Mouse (Mus musculus) C2C12 (cell line): Measurements from ENCODE around the gene Rnf207. TPM values are rescaled to one million over a fixed set of nuclear protein-coding genes. Genes with fewer than 3 reads are reported as not detected.
A peak's percentile ranks its signal among the peaks of the same experiment; 100 is the strongest.

Experiments
- H3K27me3 ChIP-seq: one replicate; pipeline ENCODE4 v1.6.1; 2011; ENCODE audit not compliant: control insufficient read depth, insufficient read depth, insufficient read length
- H3K36me3 ChIP-seq: one replicate; pipeline ENCODE4 v1.6.1; 2011; ENCODE audit not compliant: control insufficient read depth, insufficient read depth
- H3K4me3 ChIP-seq: one replicate; pipeline ENCODE4 v1.5.1; 2011; ENCODE audit warnings: mild to moderate bottlenecking, control low read depth; ENCODE audit not compliant: poor library complexity, insufficient read depth, severe bottlenecking
- H3K79me2 ChIP-seq: one replicate; pipeline ENCODE4 v1.6.1; 2011; ENCODE audit not compliant: control insufficient read depth, insufficient read depth
- H3K79me3 ChIP-seq: one replicate; pipeline ENCODE4 v1.6.1; 2011; ENCODE audit warnings: low read depth, control low read depth
- H3ac ChIP-seq: one replicate; pipeline ENCODE3; 2011; ENCODE audit warnings: low read depth; ENCODE audit not compliant: control insufficient read depth, insufficient read length
- CEBPB ChIP-seq: IDR thresholded peaks from one replicate; pipeline ENCODE4 v1.6.1; 2011; ENCODE audit warnings: low read depth, mild to moderate bottlenecking, control low read depth, moderate library complexity
- CTCF ChIP-seq: IDR thresholded peaks from one replicate; pipeline ENCODE4 v1.5.1; 2011; ENCODE audit not compliant: control insufficient read depth, insufficient read depth, insufficient read length
- FOSL1 ChIP-seq: IDR thresholded peaks from one replicate; pipeline ENCODE4 v1.8.0; 2011; ENCODE audit warnings: mild to moderate bottlenecking, low read length; ENCODE audit not compliant: poor library complexity, insufficient read depth, severe bottlenecking
- MAX ChIP-seq: IDR thresholded peaks from one replicate; pipeline ENCODE4 v1.6.1; 2011; ENCODE audit warnings: mild to moderate bottlenecking, control low read depth
- MYOD1 ChIP-seq: IDR thresholded peaks from one replicate; pipeline ENCODE4 v1.6.1; 2011; ENCODE audit warnings: low read depth; ENCODE audit not compliant: control insufficient read depth, insufficient read length
- MYOG ChIP-seq: IDR thresholded peaks from one replicate; pipeline ENCODE4 v1.6.1; 2011; ENCODE audit not compliant: control insufficient read depth, insufficient read length; ENCODE audit errors: extremely low read depth
- USF1 ChIP-seq: IDR thresholded peaks from one replicate; pipeline ENCODE4 v1.6.1; 2011; ENCODE audit warnings: low read depth, mild to moderate bottlenecking, control low read depth, moderate library complexity
- polyA plus RNA-seq: library from polyadenylated mRNA; unstranded; fragments of >200 nt; fragmentation: generic; extraction: Trizol; gene quantifications from one replicate; pipeline ENCODE4 v1.2.1, GENCODE M21; 2012; ENCODE audit warnings: missing spikeins

Gene Rnf207
- polyA plus RNA-seq, 1 experiment = 0.23 TPM

- Histone ChIP-seq H3K27me3 (peaks cover 2% of the 10 kb centered on the region), H3ac (no peak overlapping the region), H3K4me3 (no peak overlapping the region), H3K36me3 (peaks cover 70% of the 10 kb centered on the region), H3K79me3 (peaks cover 38% of the 10 kb centered on the region), H3K79me2 (peaks cover 38% of the 10 kb centered on the region)
- TF ChIP-seq FOSL1 (no peak), MYOD1 (no peak), MYOG (no peak), USF1 (no peak), MAX (no peak), CEBPB (no peak), CTCF (no peak)
Measured at GRCm38 (mm10) chr4:152333587-152333986, 14.8 kb upstream of the Rnf207 start.

GRCm38 (mm10) chr4:152332952-152333351 is 14.2 kb upstream of the Rnf207 start:
- Histone ChIP-seq H3K36me3 (peaks cover 77% of the 10 kb centered on the region), H3K79me2 (peaks cover 44% of the 10 kb centered on the region), H3K27me3 (no peaks in the 10 kb centered on the region), H3K4me3 (no peak overlapping the region), H3K79me3 (peaks cover 43% of the 10 kb centered on the region), H3ac (no peak overlapping the region)
- TF ChIP-seq USF1 (no peak), CTCF (peak; percentile 90)

GRCm38 (mm10) chr4:152328691-152329090 is 9.9 kb upstream of the Rnf207 start:
- H3K4me3 ChIP-seq = no peak overlapping the region
- peaks cover 67% of the 10 kb centered on the region for H3K36me3 ChIP-seq
- H3K79me3 ChIP-seq = peaks cover 65% of the 10 kb centered on the region
- no peaks in the 10 kb centered on the region for H3K27me3 ChIP-seq
- TF ChIP-seq MYOG (no peak), MYOD1 (no peak), FOSL1 (no peak), USF1 (no peak), MAX (no peak), CTCF (no peak), CEBPB (no peak)
- no peak overlapping the region for H3ac ChIP-seq
- H3K79me2 ChIP-seq = peaks cover 68% of the 10 kb centered on the region

GRCm38 (mm10) chr4:152326543-152326942 is 7.8 kb upstream of the Rnf207 start:
- Histone ChIP-seq H3K27me3 (no peaks in the 10 kb centered on the region), H3K4me3 (peak overlapping the region; percentile 91), H3K79me2 (peaks cover 60% of the 10 kb centered on the region), H3K79me3 (peaks cover 54% of the 10 kb centered on the region), H3ac (peak overlapping the region; percentile 90), H3K36me3 (peaks cover 46% of the 10 kb centered on the region)
- TF ChIP-seq MYOG = no peak
- no peak for TF ChIP-seq FOSL1
- no peak for TF ChIP-seq MYOD1
- TF ChIP-seq CTCF = no peak
- TF ChIP-seq CEBPB = no peak
- no peak for TF ChIP-seq MAX
- no peak for TF ChIP-seq USF1

GRCm38 (mm10) chr4:152325574-152326411 is 7.0 kb upstream of the Rnf207 start, which contains the start of gene Rpl22:
Gene Rpl22 (plus strand): TSS chr4:152325742.
- H3K79me2 ChIP-seq = peaks cover 52% of the 10 kb centered on the region
- H3K79me3 ChIP-seq = peaks cover 48% of the 10 kb centered on the region
- TF ChIP-seq MAX (peak; percentile 93), CEBPB (no peak)
- H3K27me3 ChIP-seq = no peaks in the 10 kb centered on the region
- H3K4me3 ChIP-seq = peak within 1 kb of the TSS; percentile 91
- peaks cover 39% of the 10 kb centered on the region for H3K36me3 ChIP-seq
- H3ac ChIP-seq = peak within 1 kb of the TSS; percentile 90
